Mouse (Mus musculus): Measurements from ENCODE around the gene Arfgap2. TPM values are rescaled to one million over a fixed set of nuclear protein-coding genes. Genes with fewer than 3 reads are reported as not detected.

Arfgap2 gene
- polyA plus RNA-seq, 1 experiment = 40.3 TPM

DNA sequence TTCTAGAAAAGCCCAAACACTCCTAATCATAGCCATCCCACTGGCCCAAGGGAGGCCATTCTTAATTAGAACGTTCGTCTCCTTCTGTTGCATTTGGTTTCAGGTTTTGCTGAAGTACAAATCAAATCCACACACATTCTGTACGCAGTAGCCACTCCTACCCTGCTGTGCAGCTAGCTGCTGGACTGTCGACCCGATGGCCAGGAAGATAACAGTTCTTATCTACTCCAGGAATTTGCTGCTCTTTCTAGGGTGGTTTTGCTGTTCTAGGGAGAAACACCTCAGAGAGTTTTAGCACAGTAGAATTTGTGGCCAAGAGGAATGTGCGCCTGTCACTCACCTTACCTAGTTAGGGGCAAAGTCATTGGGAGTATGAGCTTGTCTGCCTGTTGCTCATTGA, 22.8 kb downstream of the Arfgap2 start:
- DNase-seq (ENCODE audit: low read depth) = no peak
- TF ChIP-seq POLR2A (IDR thresholded peaks at IDR 0.05; ENCODE audit: borderline replicate concordance, extremely low read depth, insufficient read depth, insufficient read length, poor library complexity, severe bottlenecking) = no peak

DNA sequence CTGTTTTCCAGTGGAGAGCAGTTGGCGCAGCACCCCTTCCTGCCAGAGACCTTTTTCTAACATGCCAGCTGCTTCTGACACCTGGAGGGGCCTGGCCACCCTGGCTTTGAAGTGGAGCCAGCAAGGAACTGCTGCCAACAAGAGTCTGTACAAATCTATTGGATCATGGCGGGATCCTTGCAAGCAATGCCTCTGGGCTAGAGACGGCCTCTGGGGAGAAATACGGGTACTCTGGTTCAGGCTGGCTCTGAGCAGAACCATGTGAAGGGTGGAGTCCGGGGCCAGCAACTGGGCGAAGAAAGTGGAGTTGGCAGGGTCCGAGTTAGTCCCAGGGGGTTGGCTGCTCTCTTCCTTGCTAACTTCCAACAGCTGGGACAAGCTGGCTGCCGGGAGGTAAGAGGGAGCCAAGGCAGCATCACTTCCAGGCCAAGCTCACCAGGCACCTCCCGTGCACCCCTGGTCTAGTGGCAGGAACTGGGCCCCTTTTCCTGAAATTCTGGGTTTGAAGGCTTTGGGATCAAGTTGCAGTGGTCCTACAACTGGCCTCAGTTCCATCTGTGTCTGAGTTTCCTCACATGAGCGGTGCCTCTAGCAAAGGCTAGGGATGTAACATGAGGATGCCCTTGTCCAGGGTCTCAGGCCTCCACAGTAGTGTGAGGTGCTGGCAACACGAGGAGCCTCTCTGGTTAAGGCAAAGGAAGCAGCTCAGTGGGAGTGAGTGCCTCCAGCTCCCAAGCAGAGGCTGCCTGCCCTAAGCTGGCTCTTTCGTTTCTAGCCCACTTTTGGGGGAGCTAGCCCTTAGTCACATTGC, 26.6 kb downstream of the Arfgap2 start:
- peak; percentile 75 for DNase-seq (ENCODE audit: low read depth)
- TF ChIP-seq CTCF (IDR thresholded peaks at IDR 0.05; ENCODE audit: borderline replicate concordance, extremely low read depth, insufficient read depth, insufficient read length) (no peak), POLR2A (IDR thresholded peaks at IDR 0.05; ENCODE audit: borderline replicate concordance, extremely low read depth, insufficient read depth, insufficient read length, poor library complexity, severe bottlenecking) (no peak)

DNA sequence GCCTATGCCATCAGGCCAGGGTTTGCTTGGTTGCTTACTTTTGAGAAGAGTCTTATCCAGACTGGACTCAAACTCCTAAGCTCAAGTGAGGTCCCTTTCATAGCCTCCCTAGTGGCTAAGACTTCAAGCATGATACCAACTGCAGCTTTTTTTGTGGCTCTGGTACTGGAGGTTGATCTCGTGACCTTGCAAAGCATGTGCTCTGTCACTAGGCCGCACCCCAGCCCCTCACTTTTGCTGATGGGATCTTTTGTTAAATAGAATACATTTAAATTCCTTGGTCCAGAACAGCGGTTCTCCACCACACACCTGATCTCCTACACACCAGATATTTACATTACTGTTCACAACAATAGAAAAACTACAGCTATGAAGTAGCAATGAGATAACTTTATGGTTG, 29.5 kb downstream of the Arfgap2 start:
- no peak for DNase-seq (ENCODE audit: low read depth)
- TF ChIP-seq CTCF (IDR thresholded peaks at IDR 0.05; ENCODE audit: borderline replicate concordance, extremely low read depth, insufficient read depth, insufficient read length) = no peak
- no peak for TF ChIP-seq POLR2A (IDR thresholded peaks at IDR 0.05; ENCODE audit: borderline replicate concordance, extremely low read depth, insufficient read depth, insufficient read length, poor library complexity, severe bottlenecking)

DNA sequence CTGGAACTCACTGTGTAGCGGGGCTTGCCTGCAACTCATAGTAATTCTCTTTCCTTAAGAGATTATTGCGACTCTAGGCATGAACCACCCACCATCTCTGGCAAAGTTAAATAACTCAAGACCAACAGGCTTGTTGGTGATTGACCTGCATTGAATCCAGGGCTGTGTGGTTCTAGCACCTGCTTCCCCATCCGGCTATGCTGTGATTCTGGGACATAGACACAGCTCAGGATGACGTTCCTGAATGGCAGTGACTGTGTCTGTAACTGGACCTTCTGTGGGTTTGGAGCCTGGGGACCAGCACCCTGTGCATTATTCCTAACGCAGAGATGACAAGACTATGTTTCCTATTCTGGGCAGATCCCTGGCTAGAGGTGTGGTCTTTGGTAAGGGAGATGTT, 31.1 kb downstream of the Arfgap2 start:
- no peak for DNase-seq (ENCODE audit: low read depth)
- TF ChIP-seq POLR2A (IDR thresholded peaks at IDR 0.05; ENCODE audit: borderline replicate concordance, extremely low read depth, insufficient read depth, insufficient read length, poor library complexity, severe bottlenecking) = no peak
- no peak for TF ChIP-seq CTCF (IDR thresholded peaks at IDR 0.05; ENCODE audit: borderline replicate concordance, extremely low read depth, insufficient read depth, insufficient read length)

DNA sequence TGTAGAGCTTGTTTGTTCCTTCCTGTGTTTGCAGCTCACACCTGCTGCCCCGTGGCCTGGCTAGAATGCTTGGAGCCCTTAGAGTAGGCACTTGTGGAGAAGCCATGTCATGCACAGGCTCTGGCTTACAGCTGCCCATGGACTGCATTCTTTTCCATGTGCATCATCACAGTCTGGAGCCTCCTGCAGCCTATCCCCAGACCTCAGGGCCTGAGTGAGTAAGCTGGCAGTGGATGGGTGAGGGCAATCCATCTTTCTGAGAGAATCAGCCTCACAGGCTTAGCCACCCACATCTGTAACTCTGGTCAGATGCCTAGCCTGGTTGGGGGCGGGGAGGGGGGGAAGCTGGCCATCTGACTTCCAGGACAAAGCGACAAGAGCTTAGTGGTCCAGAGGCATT, 34.4 kb downstream of the Arfgap2 start:
- TF ChIP-seq POLR2A (IDR thresholded peaks at IDR 0.05; ENCODE audit: borderline replicate concordance, extremely low read depth, insufficient read depth, insufficient read length, poor library complexity, severe bottlenecking) = no peak
- TF ChIP-seq CTCF (IDR thresholded peaks at IDR 0.05; ENCODE audit: borderline replicate concordance, extremely low read depth, insufficient read depth, insufficient read length) = no peak
- DNase-seq (ENCODE audit: low read depth) = no peak

DNA sequence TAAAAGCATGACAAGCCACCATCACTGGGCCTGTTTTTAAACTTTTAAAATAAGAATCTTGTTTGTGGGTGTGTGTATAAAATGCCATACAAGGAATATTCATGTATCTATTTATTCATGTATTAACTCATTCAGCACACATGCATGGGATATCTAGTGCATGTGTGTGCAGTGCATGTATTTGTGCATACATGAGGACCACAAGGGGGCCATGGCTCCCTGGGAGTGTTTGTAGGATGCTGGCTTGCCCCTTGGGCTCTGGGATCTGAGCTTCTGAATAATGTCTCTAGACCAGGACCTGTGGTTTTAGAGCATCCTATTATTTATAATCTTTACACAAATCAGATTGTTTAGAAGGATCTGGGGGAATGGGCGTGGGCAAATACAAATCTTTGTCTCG, 36.0 kb downstream of the Arfgap2 start:
- TF ChIP-seq CTCF (IDR thresholded peaks at IDR 0.05; ENCODE audit: borderline replicate concordance, extremely low read depth, insufficient read depth, insufficient read length) = peak; percentile 11; the same call in 1 of the 2 replicates
- no peak for TF ChIP-seq POLR2A (IDR thresholded peaks at IDR 0.05; ENCODE audit: borderline replicate concordance, extremely low read depth, insufficient read depth, insufficient read length, poor library complexity, severe bottlenecking)
- DNase-seq (ENCODE audit: low read depth) = no peak

DNA sequence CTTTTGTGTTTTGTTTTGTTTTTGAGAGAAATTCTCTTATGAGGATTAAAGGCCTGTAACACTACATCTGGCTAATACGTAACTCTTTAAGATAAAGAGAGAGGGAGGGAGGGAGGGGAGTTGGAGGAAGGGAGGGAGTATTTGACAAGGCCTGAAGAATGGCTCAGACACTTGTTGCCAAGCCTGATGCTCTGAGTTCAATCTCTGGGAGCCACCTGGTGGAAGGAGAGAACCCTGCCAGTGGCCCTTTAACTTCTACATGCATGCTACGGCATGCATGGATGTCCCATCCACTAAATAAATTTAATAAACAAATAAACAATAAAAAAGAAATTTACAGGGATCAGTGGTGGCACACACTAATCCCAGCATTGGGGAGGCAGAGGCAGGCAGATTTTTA, 37.1 kb downstream of the Arfgap2 start:
- DNase-seq (ENCODE audit: low read depth) = no peak
- TF ChIP-seq POLR2A (IDR thresholded peaks at IDR 0.05; ENCODE audit: borderline replicate concordance, extremely low read depth, insufficient read depth, insufficient read length, poor library complexity, severe bottlenecking) (no peak), CTCF (IDR thresholded peaks at IDR 0.05; ENCODE audit: borderline replicate concordance, extremely low read depth, insufficient read depth, insufficient read length) (no peak; the same call in 1 of the 2 replicates)

DNA sequence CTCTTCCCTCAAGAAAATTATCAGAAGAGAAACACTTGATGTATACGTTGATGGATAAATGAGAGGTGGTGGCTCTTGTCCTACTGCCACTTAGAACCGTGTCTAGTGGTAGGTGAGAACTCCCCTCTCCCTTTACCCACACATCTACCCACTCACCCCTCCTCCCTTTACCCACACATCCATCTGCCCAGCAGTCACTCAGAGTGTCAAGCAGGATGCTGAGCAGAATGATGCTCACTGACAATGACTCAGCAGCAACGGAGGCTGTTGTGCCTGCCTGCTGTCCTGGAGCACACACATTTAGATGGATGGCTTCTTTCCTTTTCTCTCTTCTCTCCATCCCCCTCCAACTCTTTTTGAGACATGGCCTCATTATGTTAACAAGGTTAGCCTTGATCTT, 38.1 kb downstream of the Arfgap2 start:
- no peak for TF ChIP-seq CTCF (IDR thresholded peaks at IDR 0.05; ENCODE audit: borderline replicate concordance, extremely low read depth, insufficient read depth, insufficient read length)
- no peak for TF ChIP-seq POLR2A (IDR thresholded peaks at IDR 0.05; ENCODE audit: borderline replicate concordance, extremely low read depth, insufficient read depth, insufficient read length, poor library complexity, severe bottlenecking)
- no peak for DNase-seq (ENCODE audit: low read depth)

DNA sequence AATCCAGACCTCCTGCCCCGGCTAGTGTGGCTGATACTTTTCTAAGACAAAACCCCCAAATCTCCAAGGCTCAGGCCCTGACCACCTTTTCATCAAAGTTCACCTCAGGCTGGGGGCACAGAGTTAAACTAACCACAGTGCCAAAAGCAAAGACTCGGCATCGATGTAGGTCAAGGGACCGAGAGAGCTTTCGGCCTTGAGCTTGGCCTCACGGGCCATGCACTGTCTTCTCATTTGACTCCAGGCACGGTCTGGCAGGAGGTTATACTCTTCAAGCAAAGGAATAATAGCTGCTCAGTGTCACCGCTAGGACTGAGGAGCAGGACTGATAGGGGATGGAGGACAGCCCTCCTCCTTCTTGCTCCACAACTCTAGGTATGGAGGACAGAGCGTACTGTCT, 41.2 kb downstream of the Arfgap2 start:
- TF ChIP-seq POLR2A (IDR thresholded peaks at IDR 0.05; ENCODE audit: borderline replicate concordance, extremely low read depth, insufficient read depth, insufficient read length, poor library complexity, severe bottlenecking) (no peak), CTCF (IDR thresholded peaks at IDR 0.05; ENCODE audit: borderline replicate concordance, extremely low read depth, insufficient read depth, insufficient read length) (no peak)
- no peak for DNase-seq (ENCODE audit: low read depth)

DNA sequence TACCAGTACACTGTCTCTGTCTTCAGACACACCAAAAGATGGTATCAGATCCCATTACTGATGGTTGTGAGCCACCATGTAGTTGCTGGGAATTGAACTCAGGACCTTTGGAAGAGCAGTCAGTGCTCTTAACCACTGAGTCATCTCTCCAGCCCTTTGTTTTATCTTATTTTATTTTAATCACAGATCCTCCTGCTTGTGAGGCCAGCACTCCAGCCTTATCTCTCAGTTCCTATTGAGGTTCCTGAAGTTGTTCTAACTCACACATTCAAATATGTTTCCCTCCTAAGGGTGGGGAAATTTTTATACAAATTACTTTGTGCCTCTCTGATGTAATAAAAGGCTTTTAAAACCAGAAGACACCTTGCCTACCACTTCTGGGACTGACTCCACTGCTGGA, 41.8 kb downstream of the Arfgap2 start:
- TF ChIP-seq CTCF (IDR thresholded peaks at IDR 0.05; ENCODE audit: borderline replicate concordance, extremely low read depth, insufficient read depth, insufficient read length) (no peak), POLR2A (IDR thresholded peaks at IDR 0.05; ENCODE audit: borderline replicate concordance, extremely low read depth, insufficient read depth, insufficient read length, poor library complexity, severe bottlenecking) (no peak)
- no peak for DNase-seq (ENCODE audit: low read depth)

DNA sequence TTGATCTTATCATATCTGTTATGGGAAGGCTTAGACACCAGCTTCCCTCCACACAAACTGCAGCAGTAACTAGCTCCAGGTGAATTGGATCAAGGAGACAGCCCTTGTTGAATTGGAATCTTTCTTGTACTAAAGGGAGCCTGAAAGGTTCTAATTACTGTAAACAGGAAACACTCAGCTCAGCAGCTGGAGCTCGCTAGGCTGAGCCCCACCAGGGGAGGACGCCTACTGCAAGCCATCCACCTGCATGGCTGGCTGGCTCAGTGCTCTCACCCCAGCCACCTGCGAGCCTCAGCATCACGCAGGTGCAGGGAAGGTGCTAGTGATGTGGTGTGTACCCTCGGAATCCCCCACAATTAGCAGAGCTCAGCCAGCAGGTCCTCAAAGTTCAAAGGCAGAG, 43.9 kb downstream of the Arfgap2 start:
- TF ChIP-seq CTCF (IDR thresholded peaks at IDR 0.05; ENCODE audit: borderline replicate concordance, extremely low read depth, insufficient read depth, insufficient read length) (no peak), POLR2A (IDR thresholded peaks at IDR 0.05; ENCODE audit: borderline replicate concordance, extremely low read depth, insufficient read depth, insufficient read length, poor library complexity, severe bottlenecking) (no peak)
- no peak for DNase-seq (ENCODE audit: low read depth)

DNA sequence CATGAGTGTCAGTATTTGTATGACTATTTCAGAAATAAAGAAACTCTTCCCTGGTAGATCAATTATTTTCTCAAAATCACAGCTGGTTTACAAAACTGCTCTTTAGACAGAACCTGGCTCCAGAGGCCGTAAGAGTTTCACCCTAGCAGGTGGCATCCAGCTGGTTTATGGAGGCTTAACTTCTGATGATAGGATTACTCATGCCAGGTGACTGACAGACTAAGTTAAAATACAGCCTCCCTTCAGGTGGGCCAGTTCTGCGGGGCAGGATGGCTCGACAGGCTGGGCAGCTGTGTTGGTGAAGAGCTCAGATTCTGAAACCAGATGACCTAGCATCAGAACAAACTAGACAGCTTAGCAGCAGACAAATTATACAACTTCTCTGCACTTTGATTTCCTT, 44.8 kb downstream of the Arfgap2 start:
- no peak for DNase-seq (ENCODE audit: low read depth)
- TF ChIP-seq POLR2A (IDR thresholded peaks at IDR 0.05; ENCODE audit: borderline replicate concordance, extremely low read depth, insufficient read depth, insufficient read length, poor library complexity, severe bottlenecking) (no peak), CTCF (IDR thresholded peaks at IDR 0.05; ENCODE audit: borderline replicate concordance, extremely low read depth, insufficient read depth, insufficient read length) (no peak)
